Mouse (Mus musculus) frontal cortex, postnatal 10 days (tissue): Measurements from ENCODE around the gene Gm11437.
A peak's percentile ranks its signal among the peaks of the same experiment; 100 is the strongest.

Experiments used
- DNase-seq, 2 experiments: peaks; one replicate each; pipeline ENCODE4 v3.0.0; 2022; ENCODE audit warnings: low spot score in 2 of 2, mixed read lengths in 1 of 2

Gene Gm11437

GRCm38 (mm10) chr11:84167046-84167526, at the start of gene Gm11437:
Gene Gm11437, minus strand, starts transcription at chr11:84167476.
- DNase-seq, result no peak

- no peak for DNase-seq
Measured at GRCm38 (mm10) chr11:84210876-84211275, 43.6 kb upstream of the Gm11437 start.

GRCm38 (mm10) chr11:84205776-84206175, 38.5 kb upstream of the Gm11437 start:
- DNase-seq, result no peak

- no peak for DNase-seq
Measured at GRCm38 (mm10) chr11:84197607-84198402, 30.5 kb upstream of the Gm11437 start.

- no peak for DNase-seq
Measured at GRCm38 (mm10) chr11:84194751-84195150, 27.5 kb upstream of the Gm11437 start.

GRCm38 (mm10) chr11:84193249-84193648, 26.0 kb upstream of the Gm11437 start:
- no peak for DNase-seq

GRCm38 (mm10) chr11:84190581-84191233, 23.4 kb upstream of the Gm11437 start:
- no peak for DNase-seq

- no peak for DNase-seq
Measured at GRCm38 (mm10) chr11:84188530-84188929, 21.3 kb upstream of the Gm11437 start.

GRCm38 (mm10) chr11:84181286-84181685, 14.0 kb upstream of the Gm11437 start:
- no peak for DNase-seq

GRCm38 (mm10) chr11:84179954-84180598, 12.8 kb upstream of the Gm11437 start:
- DNase-seq, result peak; percentile 72 to 75

GRCm38 (mm10) chr11:84179226-84179953, 12.1 kb upstream of the Gm11437 start:
- peak; percentile 92 to 94 for DNase-seq

- no peak for DNase-seq
Measured at GRCm38 (mm10) chr11:84178571-84178970, 11.3 kb upstream of the Gm11437 start.

GRCm38 (mm10) chr11:84172539-84173435, 5.5 kb upstream of the Gm11437 start:
- no peak for DNase-seq

- DNase-seq, result peak; percentile 14 to 53
Measured at GRCm38 (mm10) chr11:84168701-84169288, 1.5 kb upstream of the Gm11437 start.

GRCm38 (mm10) chr11:84164561-84164960, 2.7 kb downstream of the Gm11437 start:
- DNase-seq, result no peak

- no peak for DNase-seq
Measured at GRCm38 (mm10) chr11:84164123-84164522, 3.2 kb downstream of the Gm11437 start.

GRCm38 (mm10) chr11:84156535-84157262, 10.6 kb downstream of the Gm11437 start:
- no peak for DNase-seq

- no peak for DNase-seq
Measured at GRCm38 (mm10) chr11:84150884-84151283, 16.4 kb downstream of the Gm11437 start.

GRCm38 (mm10) chr11:84146081-84146480, 21.2 kb downstream of the Gm11437 start:
- DNase-seq, result no peak
